Mouse (Mus musculus) spleen, postnatal 14 days (tissue): ENCODE results near the gene Rassf1.
"Not testable (repeated sequence)": the region's sequence is repeated elsewhere in the genome, so short reads cannot be mapped to it uniquely, and the experiment has no call there.

Experiments
- DNase-seq, 2 experiments: peaks; one replicate each; pipeline ENCODE4 v3.0.0; 2021 to 2022; ENCODE audit warnings: low spot score in 2 of 2

The Rassf1 gene

GRCm38 (mm10) chr9:107555701-107556100, 4.3 kb downstream of the Rassf1 start:
- no peak for DNase-seq

- DNase-seq, result no peak
These were observed 5.0 kb downstream of the Rassf1 start for GRCm38 (mm10) chr9:107556346-107556745.

- DNase-seq, result peak; percentile 83 to 89
These were observed 11.8 kb downstream of the Rassf1 start, which contains the start of gene Tusc2 for GRCm38 (mm10) chr9:107563029-107563581. Gene Tusc2 (plus strand): TSS chr9:107563255.

- not testable (repeated sequence) for DNase-seq
These were observed 14.2 kb downstream of the Rassf1 start for GRCm38 (mm10) chr9:107565556-107565955.

- peak; percentile 81 to 87 for DNase-seq
These were observed 14.8 kb downstream of the Rassf1 start for GRCm38 (mm10) chr9:107566041-107566709.

GRCm38 (mm10) chr9:107566855-107567254, 15.5 kb downstream of the Rassf1 start:
- no peak for DNase-seq

- no peak for DNase-seq
These were observed 16.5 kb downstream of the Rassf1 start, which contains the start of gene Hyal2 for GRCm38 (mm10) chr9:107567702-107568319. Gene Hyal2 (plus strand): TSS chr9:107567945.

GRCm38 (mm10) chr9:107568331-107569261, 17.2 kb downstream of the Rassf1 start:
- peak; percentile 69 to 77 for DNase-seq

GRCm38 (mm10) chr9:107569270-107569669, 17.9 kb downstream of the Rassf1 start:
- DNase-seq, result no peak

- DNase-seq, result no peak
These were observed 18.7 kb downstream of the Rassf1 start for GRCm38 (mm10) chr9:107570016-107570415.

- no peak for DNase-seq
These were observed 19.5 kb downstream of the Rassf1 start for GRCm38 (mm10) chr9:107570845-107571244.

- no peak for DNase-seq
These were observed 20.4 kb downstream of the Rassf1 start for GRCm38 (mm10) chr9:107571534-107572326.

GRCm38 (mm10) chr9:107572327-107572662, 20.9 kb downstream of the Rassf1 start:
- DNase-seq, result no peak

- DNase-seq, result not testable (repeated sequence)
These were observed 22.4 kb downstream of the Rassf1 start for GRCm38 (mm10) chr9:107573774-107574173.

GRCm38 (mm10) chr9:107575579-107576356, 24.4 kb downstream of the Rassf1 start:
- DNase-seq, result no peak

- peak; percentile 51 to 56 for DNase-seq
These were observed 25.2 kb downstream of the Rassf1 start, which contains the start of gene Hyal1 for GRCm38 (mm10) chr9:107576357-107577107. Gene Hyal1 (plus strand): TSS chr9:107576927.

- no peak for DNase-seq
These were observed 26.5 kb downstream of the Rassf1 start for GRCm38 (mm10) chr9:107577871-107578270.

GRCm38 (mm10) chr9:107578587-107578986, 27.2 kb downstream of the Rassf1 start, which contains the start of gene Naa80:
Gene Naa80 (plus strand): TSS chr9:107578887.
- DNase-seq, result no peak
